Mouse (Mus musculus): Measurements from ENCODE around the gene Kncn.

Kncn gene

GRCm38 (mm10) chr4:115878828-115879227, 5.4 kb upstream of the Kncn start:
- DNase-seq (ENCODE audit: low read depth, low spot score): no peak

GRCm38 (mm10) chr4:115881183-115881582, 3.0 kb upstream of the Kncn start:
- DNase-seq (ENCODE audit: low read depth, low spot score): no peak

GRCm38 (mm10) chr4:115882195-115882594, 2.0 kb upstream of the Kncn start:
- DNase-seq (ENCODE audit: low read depth, low spot score): no peak

- peak; percentile 50 for DNase-seq (ENCODE audit: low read depth, low spot score)
Measured at GRCm38 (mm10) chr4:115885846-115886245, 1.6 kb downstream of the Kncn start.

- DNase-seq (ENCODE audit: low read depth, low spot score): no peak
Measured at GRCm38 (mm10) chr4:115886875-115887274, 2.7 kb downstream of the Kncn start.

- DNase-seq (ENCODE audit: low read depth, low spot score): no peak
Measured at GRCm38 (mm10) chr4:115890066-115890465, 5.9 kb downstream of the Kncn start.

GRCm38 (mm10) chr4:115890553-115890952, 6.4 kb downstream of the Kncn start, which contains the start of gene 6430628N08Rik:
TSS of gene 6430628N08Rik (plus strand) at chr4:115890665.
- no peak for DNase-seq (ENCODE audit: low read depth, low spot score)

GRCm38 (mm10) chr4:115894281-115894680, 10.1 kb downstream of the Kncn start:
- DNase-seq (ENCODE audit: low read depth, low spot score): no peak

- DNase-seq (ENCODE audit: low read depth, low spot score): no peak
Measured at GRCm38 (mm10) chr4:115897901-115898631, 13.9 kb downstream of the Kncn start.

- DNase-seq (ENCODE audit: low read depth, low spot score): peak; percentile 34
Measured at GRCm38 (mm10) chr4:115902816-115903215, 18.6 kb downstream of the Kncn start.

- DNase-seq (ENCODE audit: low read depth, low spot score): no peak
Measured at GRCm38 (mm10) chr4:115904375-115904774, 20.2 kb downstream of the Kncn start.

- no peak for DNase-seq (ENCODE audit: low read depth, low spot score)
Measured at GRCm38 (mm10) chr4:115905701-115906100, 21.5 kb downstream of the Kncn start.

- no peak for DNase-seq (ENCODE audit: low read depth, low spot score)
Measured at GRCm38 (mm10) chr4:115906791-115907190, 22.6 kb downstream of the Kncn start.

GRCm38 (mm10) chr4:115907994-115908393, 23.8 kb downstream of the Kncn start:
- DNase-seq (ENCODE audit: low read depth, low spot score): no peak

GRCm38 (mm10) chr4:115908641-115909040, 24.4 kb downstream of the Kncn start:
- no peak for DNase-seq (ENCODE audit: low read depth, low spot score)

- DNase-seq (ENCODE audit: low read depth, low spot score): no peak
Measured at GRCm38 (mm10) chr4:115911586-115911985, 27.4 kb downstream of the Kncn start.

GRCm38 (mm10) chr4:115919911-115920310, 35.7 kb downstream of the Kncn start:
- DNase-seq (ENCODE audit: low read depth, low spot score): no peak

- no peak for DNase-seq (ENCODE audit: low read depth, low spot score)
Measured at GRCm38 (mm10) chr4:115922688-115923087, 38.5 kb downstream of the Kncn start.

GRCm38 (mm10) chr4:115923262-115923880, 39.2 kb downstream of the Kncn start:
- DNase-seq (ENCODE audit: low read depth, low spot score): no peak

GRCm38 (mm10) chr4:115927637-115928036, 43.4 kb downstream of the Kncn start:
- DNase-seq (ENCODE audit: low read depth, low spot score): no peak

GRCm38 (mm10) chr4:115931556-115932088, 47.4 kb downstream of the Kncn start:
- DNase-seq (ENCODE audit: low read depth, low spot score): no peak

GRCm38 (mm10) chr4:115935835-115936581, 51.8 kb downstream of the Kncn start:
- DNase-seq (ENCODE audit: low read depth, low spot score): no peak
